ENCODE assay signal across 17 mouse cellular contexts in genomic region chr19:47989575-47989891, GRCm38 (mm10). TPM values are rescaled to one million over a fixed set of nuclear protein-coding genes. Genes with fewer than 3 reads are reported as not detected.
"Had no signal": no experiment of that assay in that cellular context is flagged by ENCODE, and none has a peak within 500 bp of the region (broad histone marks: within the 10 kb centered on the region; RNA-seq: fewer than 3 reads in every experiment).

No protein-coding gene starts in this region.

- H3K4me2 ChIP-seq: limb, embryonic 13.5 days had no signal

- H3K36me3 ChIP-seq: limb, embryonic 13.5 days had no signal

- H3K9me3 ChIP-seq: limb, embryonic 13.5 days had no signal

- H3K9ac ChIP-seq: limb, embryonic 13.5 days; liver, embryonic 14.5 days had no signal

- H3K4me3 ChIP-seq: limb, embryonic 13.5 days; myocyte had no signal

- H3K27ac ChIP-seq: kidney, postnatal 0 days; limb, embryonic 13.5 days; liver, embryonic 14.5 days; stomach, postnatal 0 days had no signal

- DNase-seq: kidney, adult 11 months; kidney, adult 9 months; kidney, postnatal 36 days; layer of hippocampus, adult 9-11 months; layer of hippocampus, postnatal 36 days; lung, adult 18-20 months; right cerebral cortex, adult 18-20 months; right cerebral cortex, postnatal 25 days; thymus, postnatal 4 days had no signal

RNA-seq across cellular contexts. Expression of gene Cfap58, which starts 52.1 kb away (rescaled TPM):
- total RNA-seq: liver, adult 2 months; megakaryocyte-erythroid progenitor cell, adult 5-6 weeks had no signal
- polyA plus RNA-seq: kidney, postnatal 0 days; limb, embryonic 13.5 days; liver, adult 2 months; liver, embryonic 14.5 days; myocyte; small intestine, adult 2 months; stomach, postnatal 0 days had no signal
